Mouse (Mus musculus) cerebellum, postnatal 14 days (tissue): Measurements from ENCODE around the gene Arpc5.
"Not testable (repeated sequence)": the region's sequence is repeated elsewhere in the genome, so short reads cannot be mapped to it uniquely, and the experiment has no call there.

ENCODE experiments used
- DNase-seq, 2 experiments: peaks; one replicate each; pipeline ENCODE4 v3.0.0; 2021; ENCODE audit warnings: mixed read lengths in 2 of 2

Arpc5 gene

GRCm38 (mm10) chr1:152784620-152785019 lies 18.3 kb downstream of the Arpc5 start:
- no peak for DNase-seq

- not testable (repeated sequence) for DNase-seq
Measured at GRCm38 (mm10) chr1:152785446-152785845, 19.1 kb downstream of the Arpc5 start.

GRCm38 (mm10) chr1:152786953-152787352 lies 20.6 kb downstream of the Arpc5 start:
- no peak for DNase-seq

GRCm38 (mm10) chr1:152788121-152788660 lies 21.8 kb downstream of the Arpc5 start:
- DNase-seq: no peak

GRCm38 (mm10) chr1:152790254-152790653 lies 23.9 kb downstream of the Arpc5 start:
- DNase-seq: peak; percentile 25 to 54

GRCm38 (mm10) chr1:152790821-152791220 lies 24.5 kb downstream of the Arpc5 start:
- DNase-seq: no peak

- no peak for DNase-seq
Measured at GRCm38 (mm10) chr1:152791269-152791668, 24.9 kb downstream of the Arpc5 start.

- DNase-seq: peak in 1 of 2 experiments; percentile 18
Measured at GRCm38 (mm10) chr1:152792736-152793494, 26.6 kb downstream of the Arpc5 start.

GRCm38 (mm10) chr1:152793495-152794130 lies 27.3 kb downstream of the Arpc5 start:
- no peak for DNase-seq

- no peak for DNase-seq
Measured at GRCm38 (mm10) chr1:152795688-152796255, 29.4 kb downstream of the Arpc5 start.

- DNase-seq: no peak
Measured at GRCm38 (mm10) chr1:152796683-152797263, 30.4 kb downstream of the Arpc5 start.

GRCm38 (mm10) chr1:152798125-152798524 lies 31.8 kb downstream of the Arpc5 start:
- DNase-seq: no peak

GRCm38 (mm10) chr1:152799897-152800296 lies 33.6 kb downstream of the Arpc5 start, which contains the start of gene Ncf2:
Gene Ncf2 (plus strand): TSS chr1:152800194.
- DNase-seq: no peak

- DNase-seq: no peak
Measured at GRCm38 (mm10) chr1:152800633-152801176, 34.4 kb downstream of the Arpc5 start.

- no peak for DNase-seq
Measured at GRCm38 (mm10) chr1:152804907-152805306, 38.6 kb downstream of the Arpc5 start.

- no peak for DNase-seq
Measured at GRCm38 (mm10) chr1:152807619-152808391, 41.5 kb downstream of the Arpc5 start.

- DNase-seq: no peak
Measured at GRCm38 (mm10) chr1:152808392-152808680, 42.0 kb downstream of the Arpc5 start.

- DNase-seq: no peak
Measured at GRCm38 (mm10) chr1:152809541-152810252, 43.4 kb downstream of the Arpc5 start.

- no peak for DNase-seq
Measured at GRCm38 (mm10) chr1:152810533-152811439, 44.4 kb downstream of the Arpc5 start.

- DNase-seq: peak; percentile 58 to 78
Measured at GRCm38 (mm10) chr1:152815265-152815701, 48.9 kb downstream of the Arpc5 start.
